Comparison of ENCODE assay signal across 8 mouse cellular contexts in genomic region chr1:156035269-156035929, GRCm38 (mm10). TPM values are rescaled to one million over a fixed set of nuclear protein-coding genes. Genes with fewer than 3 reads are reported as not detected.
DNase-seq lines count a peak whose midpoint lies in the region; ATAC-seq and TF ChIP-seq lines count a peak whose summit lies in the region.

Gene Tor1aip2, plus strand, starts transcription at chr1:156035403.

- no peaks in the 10 kb centered on the region for H3K9me3 ChIP-seq in embryonic facial prominence, embryonic 14.5 days (ENCODE audit: control insufficient read depth, low read length)
- H3K9me3 ChIP-seq in heart, embryonic 13.5 days, result no peaks in the 10 kb centered on the region
- H3K9me3 ChIP-seq in lung, postnatal 0 days (ENCODE audit: low read length), result no peaks in the 10 kb centered on the region

- WGBS in embryonic facial prominence, embryonic 14.5 days, result 0% methylated on average over 23 of the region's 59 CpGs
- under 1% methylated on average over 59 of the region's 59 CpGs for WGBS in heart, embryonic 13.5 days
- WGBS in large intestine, adult 2 months, result 0% methylated on average over 59 of the region's 59 CpGs
- under 1% methylated on average over 53 of the region's 59 CpGs for WGBS in lung, postnatal 0 days

- H3K4me1 ChIP-seq in embryonic facial prominence, embryonic 14.5 days (ENCODE audit: control insufficient read depth, insufficient read depth, low read length), result peaks cover 13% of the 10 kb centered on the region; the same call in 1 of the 2 replicates
- peaks cover 24% of the 10 kb centered on the region for H3K4me1 ChIP-seq in heart, embryonic 13.5 days
- H3K4me1 ChIP-seq in lung, postnatal 0 days (ENCODE audit: insufficient read depth, low read depth, low read length), result no peaks in the 10 kb centered on the region; the same call in 1 of the 2 replicates

- H3K4me2 ChIP-seq in embryonic facial prominence, embryonic 14.5 days (ENCODE audit: low read depth, low read length), result peak within 1 kb of the TSS; percentile 65
- H3K4me2 ChIP-seq in heart, embryonic 13.5 days, result peak within 1 kb of the TSS; percentile 75
- peak within 1 kb of the TSS; percentile 61 for H3K4me2 ChIP-seq in lung, postnatal 0 days (replicated peaks; ENCODE audit: low read depth, low read length)

- TF ChIP-seq EP300 in lung, postnatal 0 days (IDR thresholded peaks at IDR 0.05), result no peak

- H3K36me3 ChIP-seq in embryonic facial prominence, embryonic 14.5 days (ENCODE audit: control insufficient read depth, insufficient read depth, low read length), result peaks cover 36% of the 10 kb centered on the region
- H3K36me3 ChIP-seq in heart, embryonic 13.5 days, result peaks cover 35% of the 10 kb centered on the region
- peaks cover 4% of the 10 kb centered on the region; the same call in 1 of the 2 replicates for H3K36me3 ChIP-seq in lung, postnatal 0 days (ENCODE audit: insufficient read depth, low read length)

- TF ChIP-seq CTCF in lung, postnatal 0 days (IDR thresholded peaks at IDR 0.05), result no peak

- H3K9ac ChIP-seq in embryonic facial prominence, embryonic 14.5 days (ENCODE audit: low read depth, low read length), result peak within 1 kb of the TSS; percentile 97
- H3K9ac ChIP-seq in heart, embryonic 13.5 days, result peak within 1 kb of the TSS; percentile 96
- H3K9ac ChIP-seq in lung, postnatal 0 days (replicated peaks; ENCODE audit: low read depth), result peak within 1 kb of the TSS; percentile 89

- peak; percentile 81 to 82 for DNase-seq in adrenal gland, adult 18-20 months (ENCODE audit: low spot score in 2 of 2)
- DNase-seq in adrenal gland, adult (ENCODE audit: inconsistent age in 2 of 2, low spot score in 1 of 2), result no peak
- DNase-seq in T-cell, adult 2 months (ENCODE audit: low spot score), result peak; percentile 68
- DNase-seq in embryonic facial prominence, embryonic 14.5 days (ENCODE audit: low spot score), result peak; percentile 92
- DNase-seq in large intestine, adult 2 months (ENCODE audit: low read depth, low spot score), result no peak
- DNase-seq in lung, postnatal 0 days (ENCODE audit: low spot score), result peak; percentile 84
- peak; percentile 92 for DNase-seq in retina, postnatal 1 day

- ATAC-seq in embryonic facial prominence, embryonic 14.5 days (ENCODE audit: low read depth), result peak; percentile 85
- ATAC-seq in heart, embryonic 13.5 days (ENCODE audit: extremely low read depth, insufficient number of reproducible peaks, low FRiP score, low TSS enrichment), result peak; percentile 64
- ATAC-seq in lung, postnatal 0 days, result peak; percentile 60

- peak within 1 kb of the TSS; percentile 100 for H3K27ac ChIP-seq in embryonic facial prominence, embryonic 14.5 days (replicated peaks; ENCODE audit: low read depth, low read length)
- peak within 1 kb of the TSS; percentile 100 for H3K27ac ChIP-seq in heart, embryonic 13.5 days (replicated peaks)
- H3K27ac ChIP-seq in lung, postnatal 0 days (ENCODE audit: low read length), result peak within 1 kb of the TSS; percentile 98

- H3K27me3 ChIP-seq in embryonic facial prominence, embryonic 14.5 days (replicated peaks; ENCODE audit: control insufficient read depth, insufficient read depth, low read length), result no peaks in the 10 kb centered on the region
- H3K27me3 ChIP-seq in heart, embryonic 13.5 days (replicated peaks), result no peaks in the 10 kb centered on the region
- H3K27me3 ChIP-seq in lung, postnatal 0 days (replicated peaks; ENCODE audit: insufficient read depth, low read length), result no peaks in the 10 kb centered on the region

- H3K4me3 ChIP-seq in embryonic facial prominence, embryonic 14.5 days (ENCODE audit: low read depth, low read length), result peak within 1 kb of the TSS; percentile 86
- H3K4me3 ChIP-seq in heart, embryonic 13.5 days, result peak within 1 kb of the TSS; percentile 78
- peak within 1 kb of the TSS; percentile 89 for H3K4me3 ChIP-seq in lung, postnatal 0 days (ENCODE audit: low read depth, low read length)

RNA-seq across cellular contexts. Expression of gene Tor1aip2, which starts in this region (rescaled TPM):
- 100 to 1,000 TPM; 110 to 165 TPM for total RNA-seq in adrenal gland, adult 18-20 months (2021)
- polyA plus RNA-seq in embryonic facial prominence, embryonic 14.5 days (2014; fragmentation: Nextera tagmentation; extraction: Ambion mirVana), result 113 and 121 TPM in 2 replicates
- polyA plus RNA-seq in heart, embryonic 13.5 days (2015; fragmentation: Nextera tagmentation; extraction: Ambion mirVana), result 76.6 and 81.5 TPM in 2 replicates
- polyA plus RNA-seq in large intestine, adult 2 months (2012; rRNA removed), result 91.4 and 160 TPM in 2 replicates
- 55.2 and 58.3 TPM in 2 replicates for polyA plus RNA-seq in lung, postnatal 0 days (2015; fragmentation: Nextera tagmentation; extraction: Ambion mirVana)

Comparison
In these comparisons a context has a peak if more than half of its experiments do, and no peak if none do; other contexts are left out.
1. DNase-seq: peak in adrenal gland, adult 18-20 months (2 of 2), T-cell, adult 2 months (single experiment), embryonic facial prominence, embryonic 14.5 days (single experiment), lung, postnatal 0 days (single experiment) and retina, postnatal 1 day (single experiment); none in adrenal gland, adult (0 of 2) and large intestine, adult 2 months (single experiment).
2. Peak in every context shown above with its lines, with median percentiles within 50 percentile points of each other: ATAC-seq, H3K27ac ChIP-seq, H3K4me2 ChIP-seq, H3K4me3 ChIP-seq and H3K9ac ChIP-seq.